Mouse (Mus musculus) lung, postnatal 14 days (tissue): Measurements from ENCODE around the gene Hhipl1.

Experiments used
- DNase-seq: peaks from one replicate; pipeline ENCODE4 v3.0.0; 2021

Hhipl1 gene

GRCm38 (mm10) chr12:108305812-108306794 lies at the start of gene Hhipl1:
Gene Hhipl1 (plus strand): TSS chr12:108306270.
- peak; percentile 55 for DNase-seq

GRCm38 (mm10) chr12:108256734-108257133 lies 49.3 kb upstream of the Hhipl1 start:
- DNase-seq, result no peak

- no peak for DNase-seq
Observed at GRCm38 (mm10) chr12:108259322-108260049, 46.6 kb upstream of the Hhipl1 start.

GRCm38 (mm10) chr12:108260950-108261349 lies 45.1 kb upstream of the Hhipl1 start:
- no peak for DNase-seq

DNA sequence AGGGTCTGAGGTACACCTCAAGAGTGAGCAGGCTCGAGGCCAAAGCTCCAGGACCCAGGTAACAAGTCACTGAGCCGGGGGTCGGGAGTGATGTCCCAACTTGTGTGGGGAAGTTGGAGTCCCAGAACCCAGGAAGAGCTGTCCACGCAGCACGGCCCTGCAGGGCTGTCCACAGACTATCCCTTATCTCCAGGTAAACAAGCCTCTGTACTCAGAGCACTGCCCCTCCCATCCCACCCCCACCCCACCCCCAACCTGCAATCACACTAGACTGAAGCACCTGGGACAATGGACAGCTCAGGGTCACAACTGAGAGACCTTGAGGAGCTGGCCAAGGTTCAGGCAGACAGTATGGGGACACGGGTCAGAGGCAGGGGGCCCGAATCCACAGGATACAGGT lies 41.2 kb upstream of the Hhipl1 start:
- no peak for DNase-seq

GRCm38 (mm10) chr12:108265831-108266619 lies 40.0 kb upstream of the Hhipl1 start:
- peak; percentile 47 for DNase-seq

GRCm38 (mm10) chr12:108267653-108268052 lies 38.4 kb upstream of the Hhipl1 start:
- DNase-seq, result no peak

DNA sequence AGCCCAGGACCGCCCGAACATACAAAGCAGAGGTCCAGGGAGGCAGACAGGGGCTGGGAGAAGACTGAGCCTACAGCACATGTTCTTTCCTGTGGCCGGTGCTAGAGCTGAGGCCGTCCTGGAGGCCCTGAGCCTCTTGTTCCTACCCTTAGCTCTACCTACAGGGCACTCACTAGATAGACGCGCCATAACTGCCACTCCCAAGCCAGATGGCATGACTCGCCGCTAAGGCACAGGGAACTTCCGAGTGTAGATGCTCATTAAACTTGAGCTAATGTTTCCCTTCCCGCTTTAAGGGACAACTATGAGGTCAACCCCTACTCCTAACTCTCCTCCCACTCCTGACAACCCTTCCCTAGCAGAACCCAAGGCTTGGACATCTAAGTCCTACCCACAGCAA lies 37.1 kb upstream of the Hhipl1 start:
- no peak for DNase-seq

DNA sequence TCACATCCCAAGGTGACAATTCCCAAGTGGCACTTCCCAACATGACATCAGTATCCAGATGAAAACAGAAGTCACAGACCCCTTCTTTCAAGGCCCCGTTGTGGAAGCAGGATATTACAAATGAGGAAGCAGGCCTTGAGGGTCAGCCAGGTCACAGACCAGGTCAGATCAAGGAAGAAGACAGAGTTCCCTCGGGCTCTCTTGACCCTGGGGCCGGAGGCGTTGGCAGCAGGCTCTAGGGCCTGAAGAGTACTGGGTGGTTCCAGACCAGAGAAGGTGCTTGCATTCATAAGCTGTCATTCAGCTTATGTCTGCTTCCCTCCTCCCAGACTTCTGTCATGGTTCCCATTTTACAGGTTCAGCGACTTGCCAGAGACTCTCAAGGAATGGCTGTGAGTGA lies 36.4 kb upstream of the Hhipl1 start:
- DNase-seq, result no peak

GRCm38 (mm10) chr12:108270240-108270919 lies 35.7 kb upstream of the Hhipl1 start:
- DNase-seq, result no peak

GRCm38 (mm10) chr12:108271351-108272142 lies 34.5 kb upstream of the Hhipl1 start:
- DNase-seq, result no peak

- no peak for DNase-seq
Observed at GRCm38 (mm10) chr12:108272143-108272635, 33.9 kb upstream of the Hhipl1 start.

- no peak for DNase-seq
Observed at GRCm38 (mm10) chr12:108273466-108274312, 32.4 kb upstream of the Hhipl1 start.

DNA sequence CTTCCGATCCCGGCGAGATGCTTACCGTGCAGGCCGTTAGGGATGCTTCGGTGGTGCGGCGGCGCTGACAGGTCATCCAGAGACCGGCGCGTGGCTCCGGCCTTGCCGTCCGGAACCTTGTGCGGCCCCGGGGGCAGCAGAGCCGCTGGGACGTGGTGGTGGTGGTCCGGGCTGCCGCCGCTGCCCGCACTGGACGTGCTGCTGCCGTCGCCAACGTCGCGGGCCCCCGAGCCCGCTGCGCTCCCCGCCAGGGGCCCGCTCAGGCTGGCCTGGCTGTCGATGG lies 31.8 kb upstream of the Hhipl1 start:
- DNase-seq, result no peak

- DNase-seq, result peak; percentile 42
Observed at GRCm38 (mm10) chr12:108274661-108275507, 31.2 kb upstream of the Hhipl1 start, which contains the start of gene Ccdc85c. Gene Ccdc85c (minus strand): TSS chr12:108275425.

GRCm38 (mm10) chr12:108275508-108275890 lies 30.6 kb upstream of the Hhipl1 start:
- peak; percentile 97 for DNase-seq

DNA sequence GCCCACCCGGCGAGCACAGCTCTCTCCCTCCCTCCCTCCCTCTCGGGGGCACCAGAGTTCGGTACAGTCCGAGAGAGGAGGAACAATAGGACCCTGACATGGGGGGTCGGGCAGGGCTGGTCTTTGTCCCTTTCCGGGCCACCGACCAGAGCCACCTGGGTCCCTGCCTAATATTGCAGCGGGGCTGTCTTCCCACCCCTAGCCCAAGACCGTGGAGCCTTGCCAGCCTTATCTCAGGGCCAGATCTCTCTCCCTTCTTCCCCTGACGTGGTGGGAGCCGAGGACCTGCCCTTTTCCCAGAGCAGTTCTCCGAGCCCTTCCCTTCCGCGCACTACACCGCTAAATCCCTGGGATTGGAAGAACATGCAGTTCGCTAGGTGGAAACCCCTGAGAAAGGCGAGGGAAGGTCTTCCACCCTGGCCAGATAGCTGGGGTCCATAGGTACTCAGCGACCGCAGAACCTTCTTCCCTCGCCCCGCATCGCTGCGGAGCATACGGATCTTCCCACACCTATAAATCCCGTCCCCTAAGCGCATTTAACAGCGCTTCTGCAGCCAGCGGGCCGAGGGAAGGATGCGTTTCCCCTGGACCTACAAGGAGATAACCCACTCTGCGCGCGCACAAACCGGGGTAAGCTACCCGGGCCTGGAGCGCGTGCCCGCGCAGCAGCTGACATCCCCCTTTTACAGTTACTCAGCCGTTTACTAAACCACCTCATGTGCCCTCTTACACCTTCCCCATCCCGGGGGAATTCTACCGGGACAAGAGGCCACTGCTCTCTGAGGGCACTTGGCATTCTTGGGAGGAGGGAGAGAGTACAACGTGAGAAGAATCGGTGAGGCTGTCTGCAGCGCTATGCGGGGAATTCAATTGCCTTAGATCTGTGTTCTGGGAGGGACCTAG lies 29.9 kb upstream of the Hhipl1 start:
- DNase-seq, result peak; percentile 52

DNA sequence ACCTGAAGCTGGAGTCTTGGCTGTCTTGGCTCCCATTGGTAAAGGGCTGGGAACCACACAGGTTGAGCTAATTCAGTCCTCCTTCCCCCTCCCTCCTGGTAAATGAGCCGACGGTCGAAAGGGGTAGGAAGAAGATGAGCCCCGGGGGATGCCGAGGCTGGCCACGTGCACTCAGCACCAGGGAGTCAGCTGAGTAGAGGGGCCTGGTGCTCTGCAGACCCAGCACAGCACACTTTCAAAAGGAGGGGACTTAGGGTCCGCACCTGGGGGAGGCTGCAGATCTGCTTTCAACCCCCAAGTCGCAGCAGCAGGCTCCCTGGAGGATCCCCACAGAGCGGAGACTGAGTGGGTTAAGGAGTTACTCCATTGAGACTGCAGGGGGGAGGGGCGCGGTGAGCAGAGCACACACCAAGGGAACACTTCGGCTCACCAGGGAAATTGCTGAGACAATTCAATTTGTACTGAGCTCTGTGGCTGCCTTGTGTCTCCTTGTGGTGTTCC lies 28.7 kb upstream of the Hhipl1 start:
- DNase-seq, result no peak
